Mouse (Mus musculus): Measurements from ENCODE around the gene Itgb3. TPM values are rescaled to one million over a fixed set of nuclear protein-coding genes. Genes with fewer than 3 reads are reported as not detected.

Itgb3 gene
- polyA plus RNA-seq, 1 experiment from 2014 or later, result 1.5 TPM

DNA sequence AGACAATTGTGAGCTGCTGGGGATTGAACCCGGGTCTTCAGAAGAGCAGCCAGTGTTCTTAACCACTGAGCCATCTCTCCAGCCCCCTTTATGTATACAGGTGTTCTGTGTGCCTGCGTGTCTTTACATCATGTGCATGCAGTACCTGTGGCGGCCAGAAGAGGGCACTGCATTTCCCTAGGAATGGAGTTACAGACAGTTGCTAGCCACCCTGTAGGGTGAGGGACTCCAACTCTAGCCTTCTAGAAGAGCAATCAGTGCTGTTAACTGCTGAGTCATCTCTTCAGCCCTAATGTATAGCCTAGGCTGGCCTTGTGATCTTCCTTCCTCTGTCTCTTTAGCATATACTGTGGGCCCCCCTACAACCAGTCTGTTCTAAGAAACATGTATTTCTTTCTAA is 40.8 kb downstream of the Itgb3 start:
- Histone ChIP-seq H3K9ac (ENCODE audit: low read length) (no peak overlapping the region), H3K9me3 (ENCODE audit: control insufficient read depth, low read length) (no peaks in the 10 kb centered on the region), H3K4me3 (ENCODE audit: low read depth, low read length) (no peak overlapping the region), H3K36me3 (ENCODE audit: control insufficient read depth, insufficient read depth, low read length) (no peaks in the 10 kb centered on the region), H3K4me2 (no peak overlapping the region), H3K27ac (ENCODE audit: low read depth, low read length) (no peak overlapping the region), H3K4me1 (ENCODE audit: control insufficient read depth, insufficient read depth, low read length) (no peaks in the 10 kb centered on the region), H3K27me3 (ENCODE audit: control insufficient read depth, insufficient read depth, low read length) (no peaks in the 10 kb centered on the region)
- no peak for ATAC-seq (ENCODE audit: low FRiP score)
- no peak for DNase-seq (ENCODE audit: low spot score, missing footprints)
- 51% methylated on average over 3 of the region's 3 CpGs for WGBS

DNA sequence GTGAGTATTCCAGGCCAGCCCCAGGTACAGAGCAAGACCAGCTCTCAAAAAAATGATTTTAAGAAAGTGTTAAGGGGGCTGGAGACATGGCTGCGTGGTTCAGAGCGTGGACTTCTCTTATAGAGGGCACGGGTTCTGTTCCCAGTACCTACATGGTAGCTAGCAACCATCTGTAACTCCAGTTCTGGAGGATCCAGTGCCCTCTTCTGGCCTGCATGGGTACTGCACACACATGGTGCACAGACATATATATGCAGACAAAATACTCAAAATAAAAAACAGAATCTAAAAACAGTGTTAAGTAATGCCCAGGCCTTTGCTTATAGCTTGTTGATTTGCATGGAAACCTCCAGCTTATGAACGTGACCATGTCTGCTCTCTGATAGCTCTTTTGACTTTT is 52.8 kb downstream of the Itgb3 start:
- H3K27ac ChIP-seq (ENCODE audit: low read depth, low read length), result no peak overlapping the region
- no peaks in the 10 kb centered on the region for H3K27me3 ChIP-seq (ENCODE audit: control insufficient read depth, insufficient read depth, low read length)
- H3K4me1 ChIP-seq (ENCODE audit: control insufficient read depth, insufficient read depth, low read length), result no peaks in the 10 kb centered on the region
- DNase-seq (ENCODE audit: low spot score, missing footprints) (no peak), ATAC-seq (ENCODE audit: low FRiP score) (no peak)
- H3K4me3 ChIP-seq (ENCODE audit: low read depth, low read length), result no peak overlapping the region
- no peaks in the 10 kb centered on the region for H3K36me3 ChIP-seq (ENCODE audit: control insufficient read depth, insufficient read depth, low read length)
- 94% methylated on average over 4 of the region's 4 CpGs for WGBS
- H3K9me3 ChIP-seq (ENCODE audit: control insufficient read depth, low read length), result no peaks in the 10 kb centered on the region; the same call in 1 of the 2 replicates
- no peak overlapping the region for H3K9ac ChIP-seq (ENCODE audit: low read length)
- H3K4me2 ChIP-seq, result no peak overlapping the region

DNA sequence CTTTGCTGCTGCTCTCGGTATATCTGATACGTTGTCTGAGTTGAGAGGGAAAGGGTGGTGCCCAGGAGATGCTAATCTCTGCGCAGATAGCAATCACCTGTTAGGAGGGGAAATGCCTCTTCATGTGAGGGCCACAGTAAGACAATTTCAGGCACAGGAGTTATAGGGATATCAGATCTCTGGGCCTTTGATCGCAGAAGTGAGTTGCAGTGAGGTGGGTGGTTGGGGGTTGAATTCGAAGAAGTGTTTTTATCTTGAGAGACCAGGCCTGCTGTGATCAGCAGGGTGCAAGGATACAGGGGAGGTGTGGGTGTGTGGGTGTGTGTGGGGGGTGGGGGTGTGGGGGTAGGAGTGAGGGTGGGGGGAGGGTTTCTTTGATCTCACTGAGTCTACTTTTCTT is 53.3 kb downstream of the Itgb3 start:
- 87% methylated on average over 5 of the region's 5 CpGs for WGBS
- Histone ChIP-seq H3K27me3 (ENCODE audit: control insufficient read depth, insufficient read depth, low read length) (no peaks in the 10 kb centered on the region), H3K9ac (ENCODE audit: low read length) (no peak overlapping the region), H3K27ac (ENCODE audit: low read depth, low read length) (no peak overlapping the region), H3K4me3 (ENCODE audit: low read depth, low read length) (no peak overlapping the region), H3K4me2 (no peak overlapping the region), H3K9me3 (ENCODE audit: control insufficient read depth, low read length) (no peaks in the 10 kb centered on the region; the same call in 1 of the 2 replicates), H3K4me1 (ENCODE audit: control insufficient read depth, insufficient read depth, low read length) (no peaks in the 10 kb centered on the region), H3K36me3 (ENCODE audit: control insufficient read depth, insufficient read depth, low read length) (no peaks in the 10 kb centered on the region)
- DNase-seq (ENCODE audit: low spot score, missing footprints) (no peak), ATAC-seq (ENCODE audit: low FRiP score) (no peak)

DNA sequence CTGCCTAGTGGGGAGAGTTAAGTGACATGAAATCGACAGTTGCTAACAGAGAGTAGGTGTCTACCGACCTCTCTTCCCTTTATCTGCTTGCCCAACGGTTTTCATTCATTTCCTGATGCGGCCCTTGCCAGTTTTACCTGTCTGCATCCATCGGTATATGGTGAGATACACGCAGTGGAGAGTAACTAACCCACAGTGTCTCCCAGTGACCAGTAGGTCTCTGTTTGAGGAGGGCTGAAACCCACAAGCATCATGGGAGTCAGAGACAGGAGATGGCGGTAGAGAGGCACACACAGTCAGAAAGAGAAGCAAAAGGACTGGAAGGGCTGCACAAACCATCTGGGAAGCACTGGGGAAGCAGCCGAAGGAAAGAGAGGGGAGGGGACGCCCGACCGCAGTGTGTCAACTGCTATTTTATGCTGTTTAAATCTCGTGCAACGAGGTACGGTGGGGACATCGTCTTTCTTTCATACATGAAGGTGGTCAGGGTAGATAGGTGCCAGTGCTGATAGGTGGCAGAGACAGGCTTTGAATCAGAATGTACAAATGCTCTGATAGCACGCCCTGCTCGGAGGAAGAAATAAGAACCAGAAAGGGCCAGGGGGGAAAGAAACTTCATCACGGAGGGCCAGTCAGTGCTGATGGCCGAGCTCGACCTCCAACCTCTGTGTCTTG is 53.9 kb downstream of the Itgb3 start:
- H3K36me3 ChIP-seq (ENCODE audit: control insufficient read depth, insufficient read depth, low read length), result no peaks in the 10 kb centered on the region
- H3K4me2 ChIP-seq, result no peak overlapping the region
- H3K9me3 ChIP-seq (ENCODE audit: control insufficient read depth, low read length), result no peaks in the 10 kb centered on the region; the same call in 1 of the 2 replicates
- H3K27me3 ChIP-seq (ENCODE audit: control insufficient read depth, insufficient read depth, low read length), result no peaks in the 10 kb centered on the region
- DNase-seq (ENCODE audit: low spot score, missing footprints) (no peak), ATAC-seq (ENCODE audit: low FRiP score) (no peak)
- H3K4me1 ChIP-seq (ENCODE audit: control insufficient read depth, insufficient read depth, low read length), result no peaks in the 10 kb centered on the region
- H3K27ac ChIP-seq (ENCODE audit: low read depth, low read length), result no peak overlapping the region
- no peak overlapping the region for H3K9ac ChIP-seq (ENCODE audit: low read length)
- H3K4me3 ChIP-seq (ENCODE audit: low read depth, low read length), result no peak overlapping the region
- WGBS, result 80% methylated on average over 20 of the region's 20 CpGs

DNA sequence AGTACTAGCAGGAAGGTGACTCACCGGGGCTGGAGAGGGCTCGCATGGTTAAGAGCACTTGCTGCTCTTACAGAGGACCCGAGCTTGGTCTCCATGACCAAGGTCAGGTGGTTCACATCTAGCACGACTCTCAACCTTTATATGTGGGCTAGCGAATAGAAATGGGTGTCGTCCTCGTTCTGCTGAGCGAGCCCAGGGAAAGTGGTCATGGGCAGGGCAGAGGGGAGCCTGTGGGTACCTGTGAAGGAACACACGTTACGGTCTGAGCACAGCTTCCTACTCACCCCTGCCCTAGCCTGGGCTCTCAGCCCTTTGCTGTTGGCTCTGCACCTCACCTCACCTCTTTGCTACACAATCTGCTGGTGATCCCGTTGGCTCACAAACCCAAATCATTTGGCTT is 54.8 kb downstream of the Itgb3 start:
- Histone ChIP-seq H3K4me1 (ENCODE audit: control insufficient read depth, insufficient read depth, low read length) (no peaks in the 10 kb centered on the region), H3K36me3 (ENCODE audit: control insufficient read depth, insufficient read depth, low read length) (no peaks in the 10 kb centered on the region), H3K4me2 (no peak overlapping the region), H3K9ac (ENCODE audit: low read length) (no peak overlapping the region), H3K27me3 (ENCODE audit: control insufficient read depth, insufficient read depth, low read length) (no peaks in the 10 kb centered on the region), H3K9me3 (ENCODE audit: control insufficient read depth, low read length) (no peaks in the 10 kb centered on the region; the same call in 1 of the 2 replicates), H3K27ac (ENCODE audit: low read depth, low read length) (no peak overlapping the region), H3K4me3 (ENCODE audit: low read depth, low read length) (no peak overlapping the region)
- DNase-seq (ENCODE audit: low spot score, missing footprints) (no peak), ATAC-seq (ENCODE audit: low FRiP score) (no peak)
- 93% methylated on average over 11 of the region's 11 CpGs for WGBS

DNA sequence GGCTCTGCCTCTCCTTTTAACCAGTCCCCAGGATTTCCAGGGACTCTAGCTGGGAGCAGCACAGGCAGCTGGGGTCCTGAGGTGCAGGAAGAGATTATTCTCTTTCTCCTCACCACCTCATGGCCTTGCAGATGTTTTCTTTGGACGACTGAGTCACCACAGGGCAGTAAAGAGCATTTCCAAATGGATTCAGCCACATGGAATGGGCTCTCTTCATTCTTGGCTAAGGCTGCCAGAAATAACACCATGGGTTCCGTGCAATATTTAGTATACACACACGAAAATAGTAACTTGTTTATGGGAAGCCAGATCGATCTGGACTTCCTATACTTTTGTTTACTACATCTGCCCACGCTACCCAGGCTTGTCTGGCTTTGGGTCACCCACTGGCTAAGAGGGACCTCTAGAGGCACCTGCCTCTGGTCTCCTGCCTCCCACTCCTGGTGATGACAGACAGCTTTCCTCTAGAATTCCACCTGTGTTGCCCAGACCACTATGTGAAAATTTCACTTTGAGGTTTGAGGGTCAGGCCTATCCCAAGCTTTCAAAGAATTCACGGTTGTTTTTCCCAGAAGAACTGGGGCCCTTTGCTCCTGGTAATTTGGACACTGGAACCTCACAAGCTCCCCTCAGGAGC is 55.6 kb downstream of the Itgb3 start:
- 83% methylated on average over 6 of the region's 6 CpGs for WGBS
- no peak for ATAC-seq (ENCODE audit: low FRiP score)

DNA sequence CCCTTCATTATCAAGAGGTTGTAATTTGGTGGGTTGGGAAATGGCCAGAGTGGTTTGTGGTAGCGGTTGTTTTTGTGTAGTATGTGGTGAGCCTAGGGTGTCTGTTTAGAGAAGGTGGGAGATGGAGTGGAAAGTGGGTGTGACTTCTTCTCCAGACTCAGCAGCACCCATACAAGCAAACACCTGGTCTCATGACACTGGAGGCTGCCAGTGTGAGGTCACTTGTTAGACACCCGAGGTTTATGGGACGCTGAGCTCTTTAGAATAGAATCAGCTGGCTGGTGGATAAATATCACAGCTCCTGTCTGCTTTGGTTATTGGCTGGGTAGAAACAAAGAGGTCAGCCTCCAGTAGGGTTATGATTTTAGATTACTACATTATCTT is 56.1 kb downstream of the Itgb3 start:
- H3K27me3 ChIP-seq (ENCODE audit: control insufficient read depth, insufficient read depth, low read length), result no peaks in the 10 kb centered on the region
- H3K9ac ChIP-seq (ENCODE audit: low read length), result no peak overlapping the region
- no peaks in the 10 kb centered on the region; the same call in 1 of the 2 replicates for H3K9me3 ChIP-seq (ENCODE audit: control insufficient read depth, low read length)
- no peaks in the 10 kb centered on the region for H3K36me3 ChIP-seq (ENCODE audit: control insufficient read depth, insufficient read depth, low read length)
- no peak for ATAC-seq (ENCODE audit: low FRiP score)
- no peak overlapping the region for H3K4me2 ChIP-seq
- WGBS, result 85% methylated on average over 3 of the region's 3 CpGs
- H3K4me1 ChIP-seq (ENCODE audit: control insufficient read depth, insufficient read depth, low read length), result no peaks in the 10 kb centered on the region
- no peak overlapping the region for H3K4me3 ChIP-seq (ENCODE audit: low read depth, low read length)
- H3K27ac ChIP-seq (ENCODE audit: low read depth, low read length), result no peak overlapping the region
- no peak for DNase-seq (ENCODE audit: low spot score, missing footprints)

More for the DNA sequence above, 55.6 kb downstream of the Itgb3 start:
- H3K36me3 ChIP-seq (ENCODE audit: control insufficient read depth, insufficient read depth, low read length), result no peaks in the 10 kb centered on the region
- no peak for DNase-seq (ENCODE audit: low spot score, missing footprints)
- H3K4me3 ChIP-seq (ENCODE audit: low read depth, low read length), result no peak overlapping the region
- H3K27ac ChIP-seq (ENCODE audit: low read depth, low read length), result no peak overlapping the region
- H3K27me3 ChIP-seq (ENCODE audit: control insufficient read depth, insufficient read depth, low read length), result no peaks in the 10 kb centered on the region
- no peaks in the 10 kb centered on the region for H3K4me1 ChIP-seq (ENCODE audit: control insufficient read depth, insufficient read depth, low read length)
- H3K9me3 ChIP-seq (ENCODE audit: control insufficient read depth, low read length), result no peaks in the 10 kb centered on the region; the same call in 1 of the 2 replicates
- H3K9ac ChIP-seq (ENCODE audit: low read length), result no peak overlapping the region
- no peak overlapping the region for H3K4me2 ChIP-seq

DNA sequence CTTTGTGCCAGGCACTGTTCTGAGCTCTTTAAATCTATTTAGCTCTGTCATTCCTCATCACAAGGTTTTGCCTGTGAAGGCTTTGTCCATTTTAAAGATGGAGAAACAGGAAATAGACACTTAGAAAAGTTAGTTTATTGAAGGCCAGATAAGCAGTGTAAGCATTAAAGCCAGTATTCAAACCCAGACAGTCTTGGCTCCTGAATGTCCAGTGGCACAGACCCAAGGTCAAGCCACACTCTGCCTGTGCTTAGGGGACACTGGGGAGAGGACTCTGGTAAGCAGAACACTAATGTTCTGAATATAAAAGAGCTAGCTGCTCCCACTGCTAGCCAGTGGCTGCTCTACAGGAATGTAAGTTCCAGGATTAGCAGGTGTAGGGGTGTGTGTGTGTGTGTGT is 56.6 kb downstream of the Itgb3 start:
- Histone ChIP-seq H3K9me3 (ENCODE audit: control insufficient read depth, low read length) (no peaks in the 10 kb centered on the region; the same call in 1 of the 2 replicates), H3K4me2 (no peak overlapping the region), H3K4me3 (ENCODE audit: low read depth, low read length) (no peak overlapping the region), H3K9ac (ENCODE audit: low read length) (no peak overlapping the region), H3K4me1 (ENCODE audit: control insufficient read depth, insufficient read depth, low read length) (no peaks in the 10 kb centered on the region), H3K27ac (ENCODE audit: low read depth, low read length) (no peak overlapping the region), H3K36me3 (ENCODE audit: control insufficient read depth, insufficient read depth, low read length) (no peaks in the 10 kb centered on the region), H3K27me3 (ENCODE audit: control insufficient read depth, insufficient read depth, low read length) (no peaks in the 10 kb centered on the region)
- ATAC-seq (ENCODE audit: low FRiP score), result no peak
- DNase-seq (ENCODE audit: low spot score, missing footprints), result no peak

DNA sequence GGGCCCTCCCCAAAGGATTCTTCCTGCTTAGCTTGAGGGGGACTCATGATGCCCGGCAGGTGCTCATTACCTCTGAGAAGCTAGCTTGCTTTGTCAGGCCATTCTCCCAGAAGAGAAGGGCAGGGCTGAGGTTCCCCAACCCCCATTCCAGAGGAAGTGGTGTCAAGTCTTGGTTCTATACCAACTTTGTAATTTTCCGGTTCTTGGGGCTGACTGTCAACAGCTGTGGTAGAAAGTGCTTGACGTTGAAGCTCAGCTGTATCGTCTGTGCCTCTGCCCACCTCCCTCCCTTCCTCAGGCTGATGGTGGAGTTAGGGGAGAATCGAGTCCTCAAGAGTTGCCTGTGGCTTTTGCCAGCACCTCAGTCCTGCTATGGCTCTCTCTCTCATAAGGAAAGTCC is 59.6 kb downstream of the Itgb3 start:
- no peak for ATAC-seq (ENCODE audit: low FRiP score)
- Histone ChIP-seq H3K9ac (ENCODE audit: low read length) (no peak overlapping the region), H3K4me3 (ENCODE audit: low read depth, low read length) (no peak overlapping the region), H3K27me3 (ENCODE audit: control insufficient read depth, insufficient read depth, low read length) (no peaks in the 10 kb centered on the region), H3K36me3 (ENCODE audit: control insufficient read depth, insufficient read depth, low read length) (no peaks in the 10 kb centered on the region), H3K9me3 (ENCODE audit: control insufficient read depth, low read length) (no peaks in the 10 kb centered on the region), H3K27ac (ENCODE audit: low read depth, low read length) (no peak overlapping the region), H3K4me1 (ENCODE audit: control insufficient read depth, insufficient read depth, low read length) (no peaks in the 10 kb centered on the region), H3K4me2 (no peak overlapping the region)
- 85% methylated on average over 5 of the region's 5 CpGs for WGBS
- no peak for DNase-seq (ENCODE audit: low spot score, missing footprints)

Data from midbrain, embryonic 11.5 days (tissue).